Mouse (Mus musculus): Measurements from ENCODE around the gene Lekr1. TPM values are rescaled to one million over a fixed set of nuclear protein-coding genes. Genes with fewer than 3 reads are reported as not detected.
"Not testable (repeated sequence)": the region's sequence is repeated elsewhere in the genome, so short reads cannot be mapped to it uniquely, and the experiment has no call there.

The Lekr1 gene
- total RNA-seq, 2 experiments from 2014 or later: 0.84 to 1.1 TPM

GRCm38 (mm10) chr3:65767202-65767862, 101.3 kb downstream of the Lekr1 start:
- DNase-seq: no peak

- not testable (repeated sequence) for DNase-seq
Observed at GRCm38 (mm10) chr3:65769666-65770065, 103.6 kb downstream of the Lekr1 start.

DNA sequence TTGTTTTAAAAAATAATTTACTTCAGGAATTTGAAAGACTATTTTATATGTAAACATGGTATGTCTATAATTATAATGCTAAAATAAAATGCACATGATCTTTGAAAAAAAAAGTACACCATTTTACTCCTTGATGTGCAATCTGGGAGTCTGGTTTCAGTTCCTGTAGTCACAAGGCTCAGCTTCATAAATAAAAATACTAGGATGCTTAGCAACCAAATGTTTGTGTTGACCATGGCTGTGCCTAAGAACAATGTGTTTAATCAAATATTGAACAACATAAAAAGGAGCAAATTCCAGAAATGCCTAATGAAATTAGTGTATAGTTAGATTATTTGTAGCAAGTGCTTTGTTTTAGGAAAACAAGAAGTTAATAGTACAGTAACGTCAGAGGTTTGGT, 107.9 kb downstream of the Lekr1 start:
- no peak for DNase-seq

DNA sequence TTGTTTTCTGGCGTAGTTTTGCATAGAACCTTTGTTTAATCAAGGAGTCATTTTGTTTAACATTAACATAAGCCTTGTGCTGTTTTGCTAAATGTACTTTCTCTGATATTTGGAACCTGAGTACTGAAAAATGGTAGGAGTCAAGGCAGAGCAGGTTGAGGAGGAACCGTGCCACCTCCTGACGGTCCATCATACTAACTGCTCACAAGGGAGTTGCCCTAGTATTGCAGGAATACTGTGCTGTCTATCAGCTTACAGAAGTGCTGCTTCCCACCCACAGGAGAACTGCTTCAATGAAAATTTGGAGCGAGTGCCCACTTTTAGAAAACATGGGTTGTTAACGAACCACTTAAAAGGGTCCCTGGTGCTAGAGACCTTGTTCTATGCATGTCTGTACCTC, 109.1 kb downstream of the Lekr1 start:
- no peak for DNase-seq

DNA sequence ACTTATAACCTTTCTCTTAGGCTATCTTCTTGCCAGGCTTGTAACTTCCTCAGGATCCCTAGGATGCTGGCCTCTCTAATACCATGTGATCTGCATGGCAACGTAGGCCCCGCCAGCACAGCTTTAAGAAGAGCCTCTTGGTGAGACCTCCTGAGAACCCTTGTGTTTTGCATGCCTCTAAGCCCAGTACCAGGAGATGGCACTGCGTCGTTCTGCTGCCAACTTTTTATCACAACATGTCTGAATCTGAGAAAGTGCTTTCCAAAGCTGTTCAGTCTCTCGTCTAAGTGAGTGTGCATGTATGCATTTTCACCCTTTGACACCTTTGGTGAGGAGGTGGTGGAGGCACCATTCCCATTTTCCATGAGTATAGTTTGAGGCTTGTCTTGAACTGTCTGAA, 116.2 kb downstream of the Lekr1 start:
- DNase-seq: no peak

- no peak for DNase-seq
Observed at GRCm38 (mm10) chr3:65790076-65790685, 124.2 kb downstream of the Lekr1 start.

DNA sequence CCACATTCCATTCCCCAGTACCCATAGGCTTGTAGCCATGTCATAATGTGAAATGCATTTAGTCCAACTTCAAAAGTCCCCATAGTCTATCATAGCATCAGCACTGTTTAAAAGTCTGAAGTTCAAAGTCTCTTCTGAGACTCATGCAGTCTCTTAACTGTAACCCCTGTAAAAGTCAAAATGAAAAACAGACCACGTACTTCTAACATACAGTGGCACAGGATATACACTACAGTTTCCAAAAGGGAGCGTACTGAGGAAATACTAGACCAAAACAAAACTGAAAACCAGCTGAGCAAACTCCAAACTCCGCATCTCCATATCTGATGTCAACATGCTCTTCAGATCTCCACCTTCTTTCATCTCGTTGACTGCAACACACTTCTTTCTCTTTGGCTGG, 127.5 kb downstream of the Lekr1 start:
- no peak for DNase-seq

DNA sequence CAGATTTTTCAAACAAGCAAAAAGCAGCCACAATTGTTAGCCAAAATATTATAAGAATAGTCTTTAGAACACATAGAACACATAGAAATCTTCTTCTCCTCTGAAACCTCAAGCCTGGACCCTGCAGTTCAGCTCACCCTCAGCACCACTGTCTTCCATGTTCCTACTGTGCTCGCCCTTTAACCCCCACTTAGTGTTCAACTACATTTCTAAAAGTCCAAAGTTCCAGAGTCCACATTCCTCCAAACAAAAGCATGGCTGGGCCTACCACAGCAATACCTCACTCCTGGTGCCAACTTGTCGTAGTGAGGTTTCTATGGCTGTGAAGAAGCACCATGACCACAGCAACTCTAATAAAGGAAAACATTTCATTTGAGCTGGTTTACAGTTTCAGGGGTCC, 128.7 kb downstream of the Lekr1 start:
- DNase-seq: no peak

GRCm38 (mm10) chr3:65797345-65798137, 131.5 kb downstream of the Lekr1 start:
- no peak for DNase-seq

DNA sequence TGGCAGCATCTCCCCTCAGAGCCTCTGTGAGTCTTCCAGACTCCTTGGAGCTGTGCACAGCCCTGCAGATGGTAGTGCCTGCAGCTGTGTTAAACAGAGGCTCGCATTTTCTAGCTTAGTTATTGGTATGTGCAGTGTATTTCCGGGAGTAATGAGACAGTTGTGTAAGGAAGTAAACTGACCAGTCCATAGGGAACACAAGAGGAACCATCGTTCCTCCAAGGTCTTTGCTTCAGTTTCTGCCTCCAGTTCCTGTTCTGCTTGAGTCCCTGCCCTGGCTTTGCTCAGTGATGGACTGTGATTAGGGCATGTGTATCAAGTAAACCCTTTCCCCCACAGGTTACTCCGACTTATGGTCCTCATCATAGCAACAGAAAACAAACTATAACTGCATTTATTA, 134.9 kb downstream of the Lekr1 start:
- no peak for DNase-seq

GRCm38 (mm10) chr3:65802185-65802584, 136.2 kb downstream of the Lekr1 start:
- DNase-seq: no peak

DNA sequence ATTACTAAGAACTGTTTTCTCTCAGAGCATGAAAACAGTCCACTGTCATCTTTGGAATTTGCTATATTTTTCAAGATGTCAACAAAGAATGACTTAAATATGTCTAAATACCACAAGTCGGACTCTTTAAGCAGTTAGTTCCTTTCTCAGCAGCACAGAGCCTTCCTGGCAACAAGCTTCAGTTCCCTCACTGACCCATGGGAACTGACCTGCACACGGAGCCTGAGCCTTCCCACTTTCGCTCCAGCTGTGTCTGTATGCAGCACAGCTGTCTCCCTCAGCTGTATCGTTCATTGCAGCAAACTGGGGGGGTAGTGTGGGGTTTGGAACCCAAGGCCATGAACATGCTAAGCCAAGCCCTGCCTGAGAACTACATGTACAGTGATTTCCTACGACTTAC, 136.8 kb downstream of the Lekr1 start:
- no peak for DNase-seq

DNA sequence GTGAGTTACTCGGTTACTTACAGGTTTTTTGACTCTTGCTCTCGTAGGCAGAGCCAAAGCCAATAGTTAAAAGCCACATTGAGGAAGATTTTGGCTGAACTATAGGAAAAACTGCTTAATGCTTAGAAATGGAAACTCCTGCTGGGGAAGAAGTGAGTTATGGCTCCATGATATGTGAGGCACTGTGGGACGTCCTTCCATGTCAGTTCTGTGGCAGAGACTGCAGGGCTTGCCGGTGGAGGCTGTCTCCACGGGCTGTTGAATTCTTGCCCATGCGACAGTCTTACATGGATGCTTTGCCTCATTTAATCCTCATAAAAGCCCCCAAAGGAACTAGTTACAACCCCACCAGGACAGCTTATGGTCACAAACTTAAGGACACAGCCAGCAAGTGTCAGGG, 148.9 kb downstream of the Lekr1 start:
- no peak for DNase-seq

- no peak for DNase-seq
Observed at GRCm38 (mm10) chr3:65816012-65816411, 150.0 kb downstream of the Lekr1 start.

- DNase-seq: no peak
Observed at GRCm38 (mm10) chr3:65818597-65818996, 152.6 kb downstream of the Lekr1 start.

- DNase-seq: no peak
Observed at GRCm38 (mm10) chr3:65819841-65820240, 153.8 kb downstream of the Lekr1 start.

GRCm38 (mm10) chr3:65824886-65825285, 158.9 kb downstream of the Lekr1 start:
- no peak for DNase-seq

- DNase-seq: peak; percentile 33
Observed at GRCm38 (mm10) chr3:65826716-65827115, 160.7 kb downstream of the Lekr1 start.

GRCm38 (mm10) chr3:65827400-65827799, 161.4 kb downstream of the Lekr1 start:
- no peak for DNase-seq

DNA sequence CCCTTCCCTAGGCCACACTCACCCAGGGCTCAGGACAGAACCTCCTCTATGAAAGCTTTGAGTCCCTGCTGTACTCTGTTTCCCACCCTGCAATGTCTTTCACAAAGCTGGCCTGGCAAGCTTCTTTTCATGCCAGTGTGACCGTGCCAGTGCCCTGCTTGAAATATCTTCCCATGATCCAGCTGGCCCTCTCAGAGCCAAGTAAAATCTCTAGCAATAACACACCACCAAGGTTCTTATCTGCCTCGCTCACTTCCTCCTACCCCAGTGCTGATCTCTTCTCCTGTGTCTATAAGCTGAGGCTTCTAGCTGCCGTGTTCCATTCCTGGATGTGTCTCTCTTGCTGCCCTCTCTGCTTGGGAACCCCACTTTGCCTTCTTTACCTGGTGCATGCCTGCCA, 162.0 kb downstream of the Lekr1 start:
- DNase-seq: no peak

- DNase-seq: peak; percentile 85
Observed at GRCm38 (mm10) chr3:65829230-65829629, 163.2 kb downstream of the Lekr1 start.

DNA sequence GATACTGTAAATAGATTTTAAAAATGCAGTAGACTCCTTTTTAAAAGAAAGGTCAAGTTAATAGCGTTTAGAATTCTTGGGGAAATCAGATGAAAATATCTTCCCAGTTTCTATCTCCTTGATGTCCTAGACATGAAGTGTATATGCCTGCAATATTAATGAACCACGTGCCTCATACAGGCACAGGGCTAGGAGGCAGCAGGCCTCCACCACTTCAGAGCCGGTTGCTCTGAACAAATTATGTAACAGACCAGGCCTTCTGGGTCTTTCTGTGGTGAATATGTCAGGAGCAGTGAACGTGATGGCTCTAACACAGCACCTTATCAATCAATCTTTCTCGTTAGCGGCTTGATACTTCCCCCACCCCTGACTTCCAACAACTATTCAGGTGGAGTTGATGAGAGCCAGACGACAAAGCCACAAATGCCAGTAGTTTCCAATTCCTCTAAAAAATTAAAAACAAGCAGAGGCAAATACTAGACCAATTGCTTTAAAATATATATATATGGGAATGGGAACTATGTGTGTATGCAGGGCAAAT, 164.0 kb downstream of the Lekr1 start:
- no peak for DNase-seq

DNA sequence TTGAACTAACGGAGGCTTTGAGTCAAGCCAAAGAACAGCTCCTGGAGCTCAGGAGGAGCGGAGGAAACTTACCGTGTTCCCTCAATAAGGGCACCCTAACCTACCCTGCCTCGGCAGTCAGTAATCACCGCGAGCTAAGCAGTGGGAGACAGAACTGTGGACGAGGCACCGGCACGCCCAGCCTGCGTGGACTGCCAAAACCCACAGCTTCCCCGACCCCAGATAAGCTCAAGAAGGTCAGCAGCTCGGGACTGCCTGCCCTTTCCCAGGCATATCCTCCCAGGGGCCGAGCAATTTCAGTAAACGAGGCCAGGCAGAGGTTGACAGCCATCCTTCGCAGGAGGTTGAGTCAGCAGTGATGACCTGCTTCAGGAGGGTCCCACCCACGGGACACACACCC, 164.8 kb downstream of the Lekr1 start:
- no peak for DNase-seq
